Mouse (Mus musculus) neutrophil, adult 5-6 weeks (primary cell): Measurements from ENCODE around the gene Ubl3. TPM values are rescaled to one million over a fixed set of nuclear protein-coding genes. Genes with fewer than 3 reads are reported as not detected.

ENCODE experiments used
- ATAC-seq: fragments of 151-379, 151-347 bp; 2 replicates; pipeline ENCODE4 v1.8.0; 2017; ENCODE audit warnings: mild to moderate bottlenecking, moderate TSS enrichment; ENCODE audit not compliant: insufficient number of reproducible peaks, poor library complexity, low FRiP score, severe bottlenecking; ENCODE audit errors: extremely low read depth
- total RNA-seq: library from RNA; stranded (forward); fragments of 200-1000 nt; gene quantifications from 2 replicates; pipeline ENCODE4 v1.2.3, GENCODE M21; 2017

Ubl3 gene
- total RNA-seq, 1 experiment from 2014 or later: 186 TPM

DNA sequence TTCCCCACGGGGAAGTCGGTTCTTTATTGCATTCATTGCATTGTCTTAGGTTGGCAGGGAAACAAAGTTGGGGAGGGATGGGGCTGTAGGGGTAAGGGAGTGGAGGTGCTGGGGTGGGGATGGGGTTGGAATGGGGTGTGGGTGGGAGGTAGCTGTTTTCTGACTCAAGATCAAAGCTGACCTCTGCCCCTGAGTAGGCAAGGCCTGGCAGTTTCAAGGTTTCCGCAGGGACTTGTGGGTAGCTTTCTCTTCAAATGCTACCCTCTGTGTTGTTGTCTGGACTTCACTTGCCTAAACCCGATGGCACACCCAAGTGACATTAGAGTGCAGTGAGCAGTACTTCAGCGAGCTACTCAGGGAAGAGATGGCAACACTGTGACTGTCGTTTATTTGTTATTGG lies 13.0 kb upstream of the Ubl3 start:
- no peak for ATAC-seq

DNA sequence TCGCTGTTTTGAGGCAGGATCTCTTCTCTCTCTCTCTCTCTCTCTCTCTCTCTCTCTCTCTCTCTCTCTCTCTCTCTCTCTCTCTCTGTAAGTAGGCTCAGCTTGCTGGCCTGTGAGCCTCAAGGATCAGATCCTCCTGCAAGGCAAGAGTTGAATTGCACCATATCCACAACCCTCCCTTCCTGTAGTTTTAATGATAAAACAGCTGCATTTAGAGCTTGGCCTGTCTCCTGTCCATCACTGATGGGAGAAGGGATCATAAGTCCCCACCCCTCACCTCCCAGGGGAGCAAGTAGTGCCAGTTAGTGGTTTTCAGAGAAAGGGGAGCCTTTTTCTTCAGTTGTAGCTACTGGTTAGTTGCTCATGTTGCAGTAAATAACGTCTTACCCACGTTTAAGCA lies 11.5 kb upstream of the Ubl3 start:
- ATAC-seq: no peak

DNA sequence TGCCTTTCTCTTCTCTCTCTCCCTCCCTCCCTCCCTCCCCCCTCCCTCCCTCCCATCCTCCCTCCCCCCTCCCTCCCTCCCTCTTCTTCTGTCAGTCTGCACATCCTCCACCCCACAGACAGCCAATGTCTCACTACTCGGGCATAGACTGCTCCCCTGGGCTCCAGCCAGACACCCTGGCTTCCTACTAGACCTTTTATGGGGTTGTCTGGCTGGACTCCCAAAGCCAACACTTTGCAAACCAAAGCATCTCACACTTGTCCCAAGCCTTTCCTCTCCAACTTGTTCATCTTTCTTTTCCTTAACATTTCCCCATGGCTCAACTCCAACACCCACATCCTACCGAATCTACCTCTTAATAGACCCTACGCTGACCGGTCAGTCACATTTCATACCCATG lies 10.7 kb upstream of the Ubl3 start:
- no peak for ATAC-seq

DNA sequence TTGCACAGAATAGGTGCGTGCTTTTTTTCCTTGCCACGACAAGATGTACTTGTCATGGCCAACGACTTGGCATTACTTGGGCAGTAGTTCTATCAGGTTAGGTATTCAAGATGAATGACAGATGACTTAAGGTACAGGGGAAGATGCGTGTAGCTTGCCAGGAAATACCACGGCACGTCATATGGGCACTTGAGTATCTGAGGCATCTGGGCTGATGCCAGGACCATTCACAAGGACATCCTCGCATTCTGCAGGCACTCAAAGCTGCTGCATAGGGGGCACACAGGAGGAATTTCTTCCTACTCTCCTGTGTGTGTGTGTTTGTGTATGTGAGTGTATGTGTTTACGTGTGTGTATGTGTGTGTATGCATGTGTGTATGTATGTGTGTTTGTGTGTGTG lies 9.6 kb upstream of the Ubl3 start:
- no peak for ATAC-seq

DNA sequence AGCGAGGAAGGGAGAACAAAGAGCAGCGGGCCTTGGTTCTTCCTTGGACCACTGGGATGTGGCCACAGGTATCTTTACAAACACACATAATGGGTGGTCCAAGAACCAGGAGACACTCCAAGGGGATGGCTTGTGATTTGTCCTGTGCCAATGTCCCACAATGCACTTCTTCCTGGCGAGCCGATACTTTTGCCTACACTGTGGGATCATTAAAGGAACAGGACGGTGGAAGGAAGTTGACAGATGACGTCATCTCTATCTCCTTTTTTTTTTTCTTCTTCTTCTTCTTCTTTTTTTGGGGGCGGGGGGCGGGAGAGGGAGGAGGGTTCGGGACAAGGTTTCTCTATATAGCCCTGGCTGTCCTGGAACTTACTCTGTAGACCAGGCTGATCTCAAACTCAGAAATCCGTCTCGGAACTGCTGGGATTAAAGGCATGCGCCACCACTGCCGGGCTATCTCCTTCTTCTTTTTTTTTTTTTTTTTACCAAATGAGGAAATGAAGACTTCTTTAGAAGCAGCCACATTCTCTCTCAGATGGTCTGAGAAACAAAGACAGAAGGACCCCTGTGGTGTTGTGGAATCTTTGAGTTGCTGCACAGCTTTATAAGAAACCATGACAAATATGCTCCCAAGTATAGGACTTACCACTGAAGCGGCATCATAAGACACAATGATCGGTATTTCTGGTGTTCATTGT lies 6.8 kb upstream of the Ubl3 start:
- no peak for ATAC-seq

DNA sequence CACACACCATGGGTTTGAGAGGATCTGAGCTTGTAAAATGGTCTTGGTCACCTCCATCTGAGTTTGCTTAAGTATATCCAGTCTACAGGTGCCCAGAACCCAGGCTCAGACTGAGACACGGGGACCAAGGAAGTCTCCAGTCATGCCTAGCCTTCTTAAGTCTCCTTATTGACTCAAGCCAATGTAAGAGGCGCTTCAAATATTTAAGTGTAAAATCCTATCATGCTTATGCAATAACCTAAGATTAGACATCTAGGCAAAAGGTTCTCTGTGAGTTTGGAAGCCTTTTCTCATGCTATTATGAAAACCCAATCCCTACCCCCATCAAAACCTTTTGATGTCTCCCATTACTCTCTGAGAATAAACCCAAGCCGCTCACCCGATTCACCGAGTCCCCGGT lies 5.9 kb upstream of the Ubl3 start:
- ATAC-seq: no peak

DNA sequence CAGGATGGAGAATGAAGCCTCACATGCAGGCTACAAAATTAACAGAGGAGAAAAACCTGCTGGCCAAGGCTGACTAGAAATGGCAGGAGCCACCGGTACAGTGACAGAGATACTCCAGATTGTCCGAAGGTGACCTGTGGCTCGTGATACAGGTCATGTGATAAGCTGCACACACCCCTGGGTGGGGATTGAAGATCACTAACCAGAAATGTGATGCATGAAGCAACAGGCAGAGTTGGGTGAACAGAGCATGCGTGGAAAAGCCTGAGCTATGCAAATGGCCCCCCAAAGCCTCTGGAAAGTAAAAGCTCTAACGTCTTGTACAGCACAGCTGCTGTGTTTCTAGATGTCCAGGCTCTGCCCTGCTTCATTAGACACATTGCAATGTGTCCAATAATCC lies 3.9 kb upstream of the Ubl3 start:
- ATAC-seq: no peak

DNA sequence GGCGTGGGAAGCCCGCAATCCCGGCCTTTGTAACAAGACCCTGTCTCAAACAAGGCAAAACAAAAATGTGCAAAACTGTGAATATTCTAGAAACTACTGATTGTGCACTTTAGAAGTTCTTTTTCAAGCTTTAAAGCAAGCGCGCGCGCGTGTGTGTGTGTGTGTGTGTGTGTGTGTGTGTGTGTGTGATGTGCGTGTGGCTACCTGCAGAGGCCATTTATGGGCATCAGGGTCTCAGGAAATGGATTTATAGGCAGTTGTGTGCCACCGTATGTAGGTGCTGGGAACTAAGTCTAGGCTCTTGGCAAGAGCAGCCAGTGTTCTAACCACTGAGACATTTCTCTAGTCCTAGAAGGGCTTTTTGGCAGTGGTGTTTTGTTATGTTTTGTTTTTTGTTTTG lies 2.6 kb upstream of the Ubl3 start:
- ATAC-seq: no peak

DNA sequence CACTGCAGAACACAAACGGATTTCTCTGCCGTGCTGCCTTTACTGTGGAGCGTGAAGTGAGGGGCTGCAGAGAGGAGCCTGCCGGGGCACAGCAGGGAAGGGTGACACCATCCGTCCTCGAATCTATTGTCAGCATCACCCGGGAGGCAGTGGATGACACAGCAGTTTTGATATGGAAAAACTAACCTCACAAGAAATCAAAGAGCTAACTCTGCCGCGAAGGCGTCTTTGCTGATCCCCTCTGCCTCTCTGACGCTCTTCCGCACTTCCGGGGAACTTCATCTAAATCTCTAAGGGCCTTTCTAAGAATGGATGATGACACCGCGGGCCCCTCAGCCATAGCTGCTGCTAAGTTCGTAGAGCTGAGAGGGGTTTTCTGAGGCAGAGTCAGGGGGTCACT lies 2.1 kb upstream of the Ubl3 start:
- no peak for ATAC-seq

DNA sequence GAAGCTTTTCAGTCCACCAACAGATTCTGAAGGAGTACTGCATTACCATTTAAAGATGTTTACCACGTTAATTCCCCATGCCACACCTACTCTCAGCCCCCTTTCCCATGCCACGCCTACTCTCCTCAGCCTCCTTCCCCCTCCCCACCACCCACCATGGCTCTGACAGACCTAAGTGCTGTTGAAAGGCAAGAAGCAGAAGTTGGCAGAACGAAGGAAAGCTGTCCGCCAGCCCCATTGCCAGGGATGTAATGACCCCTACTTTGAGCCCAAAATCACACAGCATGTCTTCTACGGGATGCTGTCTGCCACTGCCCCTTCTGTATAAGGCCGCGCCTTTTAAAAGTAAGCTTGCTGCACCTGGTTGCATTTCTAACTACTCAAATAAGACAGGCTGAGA lies 1.7 kb upstream of the Ubl3 start:
- ATAC-seq: no peak

DNA sequence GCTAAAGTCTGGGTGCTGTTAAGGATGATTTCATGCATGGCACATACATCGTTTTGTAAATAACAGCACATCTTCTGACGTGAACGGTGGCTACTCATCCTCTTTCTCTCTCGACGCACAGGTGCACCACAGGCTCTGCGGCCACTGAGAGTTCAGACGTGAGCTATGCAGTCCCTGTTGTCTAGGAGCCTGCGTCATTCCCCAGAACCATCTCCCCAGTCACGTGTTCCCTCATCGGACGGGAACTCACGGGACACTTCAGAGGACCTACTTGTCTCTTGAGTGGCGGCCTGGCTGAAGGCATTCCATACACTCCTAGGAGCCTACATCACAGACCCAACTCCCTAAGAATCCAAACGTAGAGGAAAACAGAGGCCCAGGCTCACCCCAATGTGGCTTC lies 1.1 kb upstream of the Ubl3 start:
- ATAC-seq: no peak

DNA sequence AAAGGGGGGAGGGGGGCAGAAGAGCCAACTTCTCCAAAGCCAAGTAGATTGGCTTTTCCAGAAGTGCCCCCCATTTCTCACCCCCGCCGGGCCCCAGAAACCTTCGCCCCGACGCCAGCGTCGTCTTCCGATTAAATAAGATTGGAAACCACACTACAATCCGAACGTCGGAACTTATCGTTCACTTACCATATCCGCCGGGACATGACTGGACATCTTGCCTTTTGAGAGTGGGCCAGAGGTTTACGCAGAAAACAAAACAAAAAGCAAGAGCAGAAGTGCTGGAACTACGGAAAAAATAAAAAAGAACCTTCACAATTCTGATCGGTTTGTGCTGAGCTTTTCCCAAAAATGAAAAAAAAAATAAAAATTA lies 839 bp downstream of the Ubl3 start:
- no peak for ATAC-seq

DNA sequence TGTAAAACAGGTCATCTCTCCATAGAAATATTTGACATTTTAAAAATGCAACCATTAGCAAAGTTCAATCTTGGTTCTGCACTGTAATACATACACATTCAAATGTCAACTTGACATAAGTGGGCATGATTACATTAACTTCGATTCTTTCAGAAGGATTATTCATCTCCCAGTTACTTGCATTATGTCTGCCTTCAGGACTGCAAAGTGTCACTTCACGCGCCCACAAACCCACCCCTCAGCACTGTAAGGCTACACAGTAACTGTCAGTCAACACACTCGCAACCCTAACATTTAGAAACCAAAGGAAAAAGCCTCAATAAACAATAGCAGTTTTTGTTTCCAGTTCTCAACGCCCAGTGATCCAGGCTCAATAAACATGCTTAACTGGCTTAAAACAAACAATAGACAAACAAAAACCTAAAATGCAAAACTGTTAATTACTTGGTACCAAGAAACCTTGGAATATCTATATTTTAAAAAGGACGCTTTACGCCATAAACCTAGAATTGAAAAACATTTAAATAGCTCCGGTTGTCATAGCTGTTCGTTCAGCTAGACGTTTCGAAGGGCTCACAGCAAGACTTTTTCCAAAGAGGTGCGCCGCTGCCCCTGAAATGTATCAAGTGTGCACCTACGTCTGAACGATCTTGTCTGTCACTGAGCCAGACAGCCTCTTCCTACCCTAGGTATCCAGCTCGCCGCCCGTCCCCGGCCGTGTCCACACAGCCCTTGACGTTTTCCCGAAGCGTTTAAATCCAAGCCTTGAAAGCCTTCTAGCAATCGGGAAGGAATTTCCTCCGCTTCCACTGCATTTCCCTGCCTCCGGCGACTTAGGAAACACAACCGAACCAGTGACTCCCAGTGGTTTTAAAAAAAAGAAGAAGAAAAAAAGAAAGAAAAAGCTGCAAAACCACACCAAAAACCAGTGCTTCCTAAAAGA lies 1.5 kb downstream of the Ubl3 start:
- no peak for ATAC-seq

DNA sequence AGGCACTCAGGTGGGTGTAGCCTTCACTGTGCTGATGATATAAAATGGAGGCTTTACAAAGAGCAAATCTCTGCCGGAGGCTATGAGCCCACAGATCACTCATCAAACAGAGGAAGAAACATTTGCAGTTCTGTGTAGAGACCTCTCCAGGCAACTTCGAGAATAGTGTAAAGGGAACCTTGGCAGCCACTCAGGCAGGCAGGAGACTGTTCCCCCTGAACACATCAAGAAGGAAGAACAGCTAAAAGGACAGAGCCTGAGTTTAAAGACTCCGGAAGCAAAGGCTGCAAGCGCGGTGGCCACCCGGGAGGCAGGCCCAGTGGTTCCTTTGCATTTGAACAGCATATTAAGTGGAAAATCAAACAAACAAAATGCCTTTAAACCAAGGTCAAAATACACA lies 2.2 kb downstream of the Ubl3 start:
- no peak for ATAC-seq

DNA sequence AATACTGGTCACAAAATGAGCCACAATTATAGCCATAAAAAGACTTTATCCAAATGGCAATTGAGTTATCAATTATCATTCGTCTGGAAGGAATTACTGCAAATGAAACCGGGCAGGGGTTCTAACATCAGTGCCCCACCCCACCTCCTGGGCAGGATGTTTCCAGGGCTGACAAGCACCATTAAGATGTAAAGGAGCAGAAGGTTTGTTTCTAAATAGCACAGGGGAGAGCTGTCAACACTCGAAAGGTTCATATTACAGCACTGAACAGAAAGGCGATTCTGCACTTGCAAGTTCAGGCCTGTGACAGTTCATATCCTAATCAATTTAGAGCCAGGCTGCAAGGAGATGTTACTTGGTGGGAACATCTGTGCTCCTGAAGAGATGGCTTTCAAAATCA lies 3.3 kb downstream of the Ubl3 start:
- ATAC-seq: no peak

DNA sequence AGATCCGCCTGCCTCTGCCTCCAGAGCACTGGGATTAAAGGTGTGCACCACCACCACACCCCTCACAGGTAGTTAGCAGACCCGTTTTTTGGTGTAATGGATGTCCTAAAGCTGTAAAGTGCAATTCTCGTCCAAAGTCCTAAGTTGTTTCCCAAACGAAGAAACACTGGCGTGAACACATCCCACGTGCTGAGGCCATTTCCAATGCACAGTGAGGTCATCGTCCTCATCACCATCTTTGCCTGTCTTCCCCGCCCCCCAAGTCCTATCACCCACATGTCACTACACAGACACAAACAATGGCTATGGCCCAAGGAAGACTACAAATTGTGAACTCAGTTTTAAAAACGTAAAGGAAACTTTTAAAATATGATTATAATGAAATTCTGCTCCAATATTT lies 4.0 kb downstream of the Ubl3 start:
- ATAC-seq: no peak

DNA sequence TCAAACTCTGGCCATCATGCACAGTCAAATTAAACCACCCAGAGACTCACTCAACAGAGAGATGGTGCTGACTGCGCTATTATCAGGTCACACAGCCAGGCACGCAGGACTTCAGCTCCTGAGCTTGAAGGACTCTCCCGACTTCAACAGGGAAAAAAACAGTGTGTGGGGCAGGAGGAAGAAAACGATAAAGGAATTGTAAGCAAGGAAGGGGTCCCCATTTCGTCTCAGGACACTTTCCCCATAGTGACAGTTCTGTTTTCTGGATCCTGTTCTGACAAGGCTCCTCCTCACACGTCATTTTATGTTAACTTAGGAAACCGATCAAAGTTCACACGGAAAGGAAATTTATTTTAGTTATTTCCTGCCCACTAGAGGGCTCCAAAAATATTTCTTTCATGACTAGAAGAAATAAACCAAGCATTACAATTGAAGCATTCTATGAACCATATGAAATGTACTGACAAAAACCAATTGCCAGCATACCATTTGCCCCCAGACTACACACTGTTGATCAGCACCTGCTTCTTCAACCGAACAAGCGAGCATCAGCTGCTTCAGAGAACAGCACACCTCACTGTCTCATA lies 4.6 kb downstream of the Ubl3 start:
- no peak for ATAC-seq

DNA sequence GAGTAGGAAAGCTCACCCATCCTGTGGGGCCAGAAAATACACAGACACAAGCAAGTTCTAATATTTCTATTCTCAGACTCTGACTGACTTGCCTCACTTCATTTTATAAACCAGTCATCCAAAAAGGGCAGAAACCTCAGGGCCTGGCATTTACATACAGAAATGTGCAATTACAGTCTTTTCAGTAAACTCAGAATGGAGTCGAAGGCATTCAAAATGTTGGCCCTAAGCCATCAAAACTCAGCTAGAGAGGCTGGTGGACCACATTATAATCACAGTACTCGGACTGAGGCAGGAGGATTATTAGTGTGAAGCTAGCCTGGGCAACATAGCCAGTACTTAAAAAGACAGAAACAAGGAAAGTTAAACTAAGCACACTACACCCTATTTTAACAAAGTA lies 5.6 kb downstream of the Ubl3 start:
- ATAC-seq: no peak

DNA sequence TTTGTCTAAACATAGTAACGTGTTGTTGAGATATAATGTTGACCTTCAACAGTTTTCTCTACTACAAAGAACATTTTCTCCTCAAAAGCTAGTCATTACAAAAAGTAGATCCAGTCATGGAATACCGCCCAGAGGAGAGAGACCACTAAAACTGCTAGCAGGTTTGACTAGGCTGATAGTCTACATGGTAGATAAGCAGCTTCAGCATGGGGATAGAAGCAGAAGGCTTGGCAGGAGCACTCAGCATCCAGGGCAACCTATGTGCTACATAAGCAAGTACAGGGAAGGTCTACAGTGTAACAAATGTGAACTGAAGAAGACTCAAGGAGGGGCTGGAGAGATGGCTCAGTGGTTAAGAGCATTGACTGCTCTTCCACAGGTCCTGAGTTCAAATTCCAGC lies 7.9 kb downstream of the Ubl3 start:
- ATAC-seq: no peak

DNA sequence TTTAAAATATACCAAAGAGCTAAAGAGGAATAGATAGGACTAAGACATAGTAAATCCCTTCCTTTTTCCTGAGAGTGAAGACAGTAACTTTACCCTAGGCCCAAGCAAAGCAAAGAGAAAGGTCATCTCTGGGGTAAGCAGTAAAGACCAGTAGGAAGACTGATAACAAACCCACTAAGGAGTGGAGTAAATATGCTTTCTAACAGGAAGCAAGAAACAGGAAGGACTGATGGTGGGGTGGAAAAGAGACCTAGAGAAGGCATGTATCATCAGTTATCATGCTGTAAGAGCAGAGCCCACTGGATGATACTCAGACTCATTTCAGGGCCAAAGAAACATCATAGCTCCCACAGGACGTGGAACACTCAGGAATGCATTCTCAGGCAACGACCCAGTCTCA lies 10.4 kb downstream of the Ubl3 start:
- ATAC-seq: no peak
